Mouse (Mus musculus) liver, adult 2 months (tissue): ENCODE results near the gene Btrc. TPM values are rescaled to one million over a fixed set of nuclear protein-coding genes. Genes with fewer than 3 reads are reported as not detected.

ENCODE experiments used
- DNase-seq: peaks from one replicate; pipeline ENCODE4 v3.0.0-alpha.2; 2011; ENCODE audit warnings: low read depth, low spot score; ENCODE audit errors: extremely low read depth
- H3K27ac ChIP-seq: fragments of 200-500 bp; replicated peaks from 2 replicates; pipeline ENCODE4 v1.5.1; 2012; ENCODE audit warnings: low read depth, mild to moderate bottlenecking, control low read depth, inconsistent platforms, low read length; ENCODE audit not compliant: insufficient read depth
- H3K27me3 ChIP-seq: fragments of 200-500 bp; 2 replicates; pipeline ENCODE4 v1.6.1; 2012; ENCODE audit warnings: mild to moderate bottlenecking, moderate library complexity, low read length, inconsistent platforms; ENCODE audit not compliant: control insufficient read depth, insufficient read depth
- H3K36me3 ChIP-seq: fragments of 200-500 bp; 2 replicates; pipeline ENCODE4 v1.6.1; 2012; ENCODE audit warnings: low read length, inconsistent platforms; ENCODE audit not compliant: control insufficient read depth, insufficient read depth
- H3K4me1 ChIP-seq: fragments of 200-500 bp; 2 replicates; pipeline ENCODE4 v1.6.1; 2011; ENCODE audit warnings: low read length; ENCODE audit not compliant: control insufficient read depth, insufficient read depth
- H3K4me3 ChIP-seq: fragments of 200-500 bp; 2 replicates; pipeline ENCODE4 v1.5.1; 2011; ENCODE audit warnings: low read depth, mild to moderate bottlenecking, control low read depth, low read length, moderate library complexity; ENCODE audit not compliant: insufficient read depth
- H3K79me2 ChIP-seq: fragments of 200-500 bp; 2 replicates; pipeline ENCODE4 v1.6.1; 2012; ENCODE audit warnings: inconsistent platforms, mild to moderate bottlenecking, low read length, moderate library complexity; ENCODE audit not compliant: control insufficient read depth, insufficient read depth
- H3K9ac ChIP-seq: fragments of 200-500 bp; 2 replicates; pipeline ENCODE4 v1.6.1; 2012; ENCODE audit warnings: low read depth, mild to moderate bottlenecking, control low read depth, inconsistent platforms, low read length
- CTCF ChIP-seq: fragments of 200-500 bp; IDR thresholded peaks from 2 replicates; pipeline ENCODE4 v1.5.1; 2011; ENCODE audit warnings: low read depth, low read length, control low read depth
- POLR2A ChIP-seq: fragments of 200-500 bp; IDR thresholded peaks from 2 replicates; pipeline ENCODE4 v1.6.1; 2011; ENCODE audit warnings: low read length, control low read depth; ENCODE audit not compliant: insufficient read depth; ENCODE audit errors: extremely low read depth
- WGBS: fragments of 180-500 bp; shearing (Covaris S2); methylation state at CpG from one replicate; pipeline ENCODE4 v1.1.7; 2018; 5-methylcytosine and 5-hydroxymethylcytosine counted together
- polyA plus RNA-seq: library from polyadenylated mRNA; depleted of rRNA; stranded (reverse); fragments of >200 nt; gene quantifications from 2 replicates; pipeline ENCODE4 v1.2.3, GENCODE M21; 2012
- total RNA-seq: library from RNA; depleted of rRNA; stranded (reverse); fragments of >200 nt; gene quantifications from 2 replicates; pipeline ENCODE4 v1.2.3, GENCODE M21; 2014

Btrc gene
- total and polyA plus RNA-seq, 2 experiments: 7.8 to 10.9 TPM

DNA sequence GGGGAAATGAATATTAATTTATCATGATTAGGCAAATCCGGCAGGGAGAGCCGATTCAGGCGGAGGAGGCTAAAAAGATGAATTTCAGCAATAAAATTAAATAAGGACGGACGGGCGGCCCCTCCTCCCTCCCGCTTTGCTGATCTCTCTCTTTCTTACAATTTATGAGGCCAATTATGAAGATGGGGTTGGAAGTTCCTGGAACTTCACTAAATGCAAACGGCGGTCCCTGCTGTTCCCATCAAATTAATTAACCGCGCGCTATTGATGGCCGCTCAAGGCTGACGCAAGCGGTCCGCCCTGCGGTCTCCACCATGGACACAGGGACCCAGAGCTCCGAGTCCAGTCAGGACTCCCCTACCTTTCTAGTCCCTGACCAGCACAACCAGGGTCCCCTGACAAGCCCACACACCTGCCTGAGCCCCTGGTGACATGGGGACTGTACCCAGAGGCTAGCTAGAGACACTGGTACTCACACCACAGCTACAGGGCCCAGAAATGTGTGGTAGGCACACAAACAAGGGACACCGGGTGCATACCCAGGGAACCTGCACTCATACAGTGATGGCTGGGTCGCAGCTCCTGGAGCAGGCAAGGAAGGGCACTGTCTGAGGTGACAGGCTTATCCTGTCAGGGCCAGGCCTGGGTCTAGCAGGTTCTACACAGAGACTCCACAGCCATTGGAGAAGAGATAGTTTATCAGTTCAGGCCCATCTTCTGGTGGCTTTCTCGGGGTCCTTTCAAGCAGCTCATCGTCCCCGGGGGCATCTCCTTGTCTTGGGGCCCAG, 185.8 kb downstream of the Btrc start:
- H3K9ac ChIP-seq: no peak overlapping the region
- no peaks in the 10 kb centered on the region; the same call in 1 of the 2 replicates for H3K27me3 ChIP-seq
- TF ChIP-seq CTCF (no peak), POLR2A (no peak)
- H3K27ac ChIP-seq: no peak overlapping the region
- H3K4me1 ChIP-seq: peaks cover 3% of the 10 kb centered on the region; the same call in 1 of the 2 replicates
- H3K4me3 ChIP-seq: no peak overlapping the region
- DNase-seq: no peak
- WGBS: 89% methylated on average over 23 of the region's 23 CpGs
- no peaks in the 10 kb centered on the region for H3K79me2 ChIP-seq
- no peaks in the 10 kb centered on the region for H3K36me3 ChIP-seq

DNA sequence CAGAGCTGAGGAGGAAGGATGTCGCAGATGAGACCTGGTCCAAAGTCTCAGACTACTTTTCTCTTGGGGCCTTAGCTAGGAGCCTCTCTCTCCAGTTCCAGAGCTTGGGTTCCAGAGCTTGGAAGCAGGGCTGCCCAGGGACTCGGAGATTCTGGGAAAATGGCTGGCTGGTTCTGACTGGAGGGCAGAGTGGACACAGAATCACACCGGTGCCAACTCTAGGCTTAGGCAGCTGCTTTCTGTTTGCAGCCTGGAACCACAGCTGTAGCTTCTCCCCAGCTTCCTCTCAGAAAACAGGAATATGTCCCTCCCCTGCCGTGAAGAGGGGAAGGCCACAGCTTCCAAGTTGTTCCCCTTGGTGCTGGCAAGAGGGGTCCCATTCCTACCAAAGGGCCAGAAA, 186.4 kb downstream of the Btrc start:
- 80% methylated on average over 4 of the region's 4 CpGs for WGBS
- Histone ChIP-seq H3K36me3 (peaks cover 1% of the 10 kb centered on the region; the same call in 1 of the 2 replicates), H3K9ac (no peak overlapping the region), H3K27me3 (no peaks in the 10 kb centered on the region; the same call in 1 of the 2 replicates), H3K27ac (no peak overlapping the region), H3K4me1 (no peaks in the 10 kb centered on the region), H3K4me3 (no peak overlapping the region), H3K79me2 (no peaks in the 10 kb centered on the region)
- no peak for TF ChIP-seq CTCF
- TF ChIP-seq POLR2A: no peak
- no peak for DNase-seq

GRCm38 (mm10) chr19:45552187-45552586, 188.7 kb downstream of the Btrc start:
- no peak for DNase-seq
- 85% methylated on average over 6 of the region's 6 CpGs for WGBS
- Histone ChIP-seq H3K9ac (no peak overlapping the region), H3K79me2 (no peaks in the 10 kb centered on the region), H3K27ac (no peak overlapping the region), H3K4me3 (no peak overlapping the region), H3K27me3 (no peaks in the 10 kb centered on the region; the same call in 1 of the 2 replicates), H3K36me3 (peaks cover 1% of the 10 kb centered on the region; the same call in 1 of the 2 replicates), H3K4me1 (no peaks in the 10 kb centered on the region)
- no peak for TF ChIP-seq CTCF
- no peak for TF ChIP-seq POLR2A

DNA sequence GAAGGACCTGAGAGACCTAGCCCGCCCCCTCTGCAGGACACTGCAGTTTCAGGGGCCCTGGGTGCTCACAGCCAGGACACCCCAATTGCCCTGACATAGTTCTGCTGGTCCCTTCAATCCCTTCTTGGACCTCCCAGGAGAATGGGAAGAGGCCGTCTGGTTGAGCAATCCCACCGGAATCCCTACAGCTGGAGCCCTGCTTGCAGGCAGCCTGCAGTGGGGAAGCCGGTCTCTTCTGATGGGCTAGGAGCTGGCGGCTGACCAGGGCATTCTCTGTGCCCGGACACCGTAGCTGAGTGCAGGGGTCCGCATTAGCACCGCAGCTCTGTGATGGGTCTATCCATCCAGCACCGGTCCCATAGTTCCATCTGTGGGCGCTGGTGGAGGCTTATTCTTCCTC, 190.6 kb downstream of the Btrc start:
- TF ChIP-seq CTCF: no peak
- TF ChIP-seq POLR2A: no peak
- Histone ChIP-seq H3K79me2 (no peaks in the 10 kb centered on the region), H3K4me3 (no peak overlapping the region), H3K36me3 (peaks cover 1% of the 10 kb centered on the region; the same call in 1 of the 2 replicates), H3K4me1 (no peaks in the 10 kb centered on the region), H3K27me3 (no peaks in the 10 kb centered on the region), H3K27ac (no peak overlapping the region), H3K9ac (no peak overlapping the region)
- 98% methylated on average over 11 of the region's 11 CpGs for WGBS
- no peak for DNase-seq

- no peaks in the 10 kb centered on the region for H3K36me3 ChIP-seq
- H3K9ac ChIP-seq: peak within 1 kb of the TSS; percentile 80
- H3K4me3 ChIP-seq: peak within 1 kb of the TSS; percentile 74
- no peaks in the 10 kb centered on the region for H3K27me3 ChIP-seq
- WGBS: under 1% methylated on average over 35 of the region's 35 CpGs
- 0 out of 2 replicates have a peak, but pooled peaks cover 1% of the 10 kb centered on the region for H3K4me1 ChIP-seq
- no peak for TF ChIP-seq CTCF
- TF ChIP-seq POLR2A: 0 out of 2 replicates have a peak, but pooled peaks have one; percentile 23
- DNase-seq: peak; percentile 63
- no peaks in the 10 kb centered on the region for H3K79me2 ChIP-seq
- no peak within 1 kb of the TSS for H3K27ac ChIP-seq
Measured at GRCm38 (mm10) chr19:45560153-45560890, 196.8 kb downstream of the Btrc start, which contains the start of the genes Poll and Gm17018. Poll (minus strand) TSS chr19:45560531. Gm17018 (plus strand) TSS chr19:45560615.
